Mouse (Mus musculus) cerebellum, postnatal 25 days (tissue): Measurements from ENCODE around the gene Gm3558.
"Not testable (repeated sequence)": the region's sequence is repeated elsewhere in the genome, so short reads cannot be mapped to it uniquely, and the experiment has no call there.

Experiments used
- DNase-seq, 2 experiments: peaks; one replicate each; pipeline ENCODE4 v3.0.0; 2021; ENCODE audit warnings: mixed read lengths in 2 of 2

Gene Gm3558

GRCm38 (mm10) chr14:7568382-7568781, at the start of gene Gm3558:
TSS of gene Gm3558 (minus strand) at chr14:7568566.
- DNase-seq: peak; percentile 6 to 23

- not testable (repeated sequence) for DNase-seq
Measured at GRCm38 (mm10) chr14:7595492-7595891, 27.1 kb upstream of the Gm3558 start, which contains the start of gene Gm10338. TSS of gene Gm10338 (minus strand) at chr14:7595592.

DNA sequence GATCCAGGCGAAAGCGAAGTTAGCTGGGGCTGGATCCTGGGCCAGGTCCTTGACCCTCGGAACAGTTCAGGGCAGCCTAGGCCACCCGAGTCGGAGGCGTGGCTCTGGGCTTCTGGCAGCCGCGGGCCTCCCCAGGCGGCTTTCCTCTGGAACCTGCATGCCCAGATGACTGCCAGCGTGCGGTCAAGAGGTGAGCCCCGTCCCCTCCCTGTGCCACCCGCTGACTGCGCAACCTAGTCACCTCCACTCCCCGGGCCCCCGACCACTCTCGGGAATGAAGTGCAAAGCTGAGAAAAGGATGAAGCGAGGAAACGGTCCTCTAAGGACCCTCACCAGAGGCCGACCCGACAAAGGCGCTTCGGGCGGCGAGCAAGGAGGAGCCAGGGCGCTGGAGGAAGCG, 476 bp downstream of the Gm3558 start:
- DNase-seq: peak; percentile 15 to 19

GRCm38 (mm10) chr14:7567266-7567665, 1.1 kb downstream of the Gm3558 start:
- DNase-seq: peak; percentile 43 to 51
